1 mouse cellular context compared by ENCODE assay signal in the genomic region with DNA sequence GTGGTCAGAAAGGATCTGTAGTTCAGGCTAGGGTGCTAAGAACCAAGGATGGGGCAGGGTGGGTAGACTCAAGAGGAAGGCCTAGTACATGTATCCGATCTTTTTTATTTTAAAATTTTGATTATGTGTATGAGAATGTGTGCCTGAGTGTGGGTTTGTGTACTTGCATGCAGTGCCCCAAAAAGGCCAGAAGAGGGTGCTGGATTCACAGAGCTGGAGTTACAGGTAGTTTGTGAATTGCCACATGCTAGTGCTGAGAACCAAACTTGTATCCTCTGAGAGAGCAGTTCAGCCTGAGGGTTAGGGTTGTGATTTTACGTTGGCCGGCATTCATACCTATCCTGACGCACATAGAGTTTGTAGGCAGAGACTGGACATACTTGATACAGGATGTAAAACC.
TF ChIP-seq lines count a peak whose summit lies in the region.

No protein-coding gene starts in this region.

TF ChIP-seq in CH12.LX, 34 proteins besides CTCF, POLR2A, EP300 and RAD21:
- TF ChIP-seq MYC (IDR thresholded peaks at IDR 0.05; ENCODE audit: low read depth, low read length) (peak; percentile 63), SMC3 (IDR thresholded peaks at IDR 0.05; ENCODE audit: low read depth, low read length) (peak; percentile 85), ZNF384 (IDR thresholded peaks at IDR 0.05; ENCODE audit: low read depth, low read length) (no peak), USF1 (IDR thresholded peaks at IDR 0.05; ENCODE audit: low read depth, low read length) (no peak), ZC3H11A (IDR thresholded peaks at IDR 0.05; ENCODE audit: low read depth, low read length) (peak; percentile 11; the same call in 1 of the 2 replicates)
